Mouse (Mus musculus) E14TG2a.4 (cell line): ENCODE results near the gene Col6a6.

Experiments
- H3K27me3 ChIP-seq: 2 replicates; pipeline ENCODE4 v1.6.1; 2014; ENCODE audit warnings: low read length, control low read depth; ENCODE audit not compliant: insufficient read depth
- H3K36me3 ChIP-seq: 2 replicates; pipeline ENCODE4 v1.6.1; 2014; ENCODE audit warnings: low read length, control low read depth; ENCODE audit not compliant: insufficient read depth
- H3K4me1 ChIP-seq: replicated peaks from 2 replicates; pipeline ENCODE4 v1.6.1; 2014; ENCODE audit warnings: low read depth, low read length, control low read depth
- H3K4me3 ChIP-seq: replicated peaks from 2 replicates; pipeline ENCODE4 v1.5.1; 2014; ENCODE audit warnings: mild to moderate bottlenecking, low read length
- H3K9me3 ChIP-seq: 2 replicates; pipeline ENCODE4 v1.6.1; 2014; ENCODE audit warnings: low read length, control low read depth
- CTCF ChIP-seq: conservative IDR thresholded peaks from 2 replicates; pipeline ENCODE4 v1.5.1; 2014; ENCODE audit warnings: low read length
- NANOG ChIP-seq: IDR thresholded peaks from 2 replicates; pipeline ENCODE4 v1.6.1; 2014; ENCODE audit warnings: borderline replicate concordance, low read length, mixed read lengths
- POU5F1 ChIP-seq: IDR thresholded peaks from 2 replicates; pipeline ENCODE4 v1.6.1; 2014; ENCODE audit warnings: low read length, borderline replicate concordance

The Col6a6 gene

DNA sequence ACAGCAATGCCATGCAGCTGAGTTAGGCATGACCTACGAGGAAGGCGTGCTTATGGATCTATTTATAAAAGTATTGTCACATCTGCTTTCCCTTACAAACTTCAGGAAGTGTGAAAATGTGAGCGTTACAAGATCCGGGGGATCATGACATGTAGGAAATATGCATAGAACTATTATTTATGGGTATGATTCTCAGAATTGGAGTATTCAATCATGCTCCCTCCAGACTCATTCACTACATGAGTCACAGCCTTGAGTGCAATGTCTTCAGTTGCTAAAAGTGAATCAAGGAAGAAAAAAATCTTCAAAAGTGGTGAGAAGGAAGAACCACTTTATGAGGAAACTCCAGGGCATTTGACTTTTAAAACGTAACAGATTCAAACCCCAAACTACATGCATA lies 63.3 kb downstream of the Col6a6 start:
- TF ChIP-seq NANOG (no peak), POU5F1 (no peak), CTCF (no peak)
- H3K4me3 ChIP-seq, result no peak overlapping the region
- H3K36me3 ChIP-seq, result no peaks in the 10 kb centered on the region
- H3K9me3 ChIP-seq, result no peaks in the 10 kb centered on the region
- no peaks in the 10 kb centered on the region for H3K27me3 ChIP-seq
- no peaks in the 10 kb centered on the region for H3K4me1 ChIP-seq

DNA sequence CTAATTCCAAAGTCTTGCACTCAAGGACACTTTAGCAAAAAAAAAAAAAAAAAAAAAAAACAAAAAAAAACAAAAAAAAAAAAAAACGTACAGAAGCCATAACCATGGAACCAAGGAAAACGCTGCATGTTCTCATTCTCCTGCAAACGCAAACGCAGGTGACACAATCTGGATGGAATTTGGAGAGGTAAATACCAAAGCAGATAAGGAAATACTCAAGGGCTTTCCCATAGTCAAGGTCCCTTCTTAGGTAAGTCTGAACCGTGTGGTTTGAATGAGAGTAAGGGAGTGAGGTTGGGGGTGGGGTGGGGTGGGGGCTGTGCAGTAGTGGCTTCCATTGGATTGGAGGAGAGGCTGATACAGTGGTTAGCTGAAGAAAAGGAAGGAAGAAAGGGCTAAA lies 63.8 kb downstream of the Col6a6 start:
- Histone ChIP-seq H3K36me3 (no peaks in the 10 kb centered on the region), H3K4me3 (no peak overlapping the region), H3K4me1 (no peaks in the 10 kb centered on the region), H3K9me3 (no peaks in the 10 kb centered on the region), H3K27me3 (no peaks in the 10 kb centered on the region)
- no peak for TF ChIP-seq CTCF
- no peak for TF ChIP-seq POU5F1
- no peak for TF ChIP-seq NANOG

DNA sequence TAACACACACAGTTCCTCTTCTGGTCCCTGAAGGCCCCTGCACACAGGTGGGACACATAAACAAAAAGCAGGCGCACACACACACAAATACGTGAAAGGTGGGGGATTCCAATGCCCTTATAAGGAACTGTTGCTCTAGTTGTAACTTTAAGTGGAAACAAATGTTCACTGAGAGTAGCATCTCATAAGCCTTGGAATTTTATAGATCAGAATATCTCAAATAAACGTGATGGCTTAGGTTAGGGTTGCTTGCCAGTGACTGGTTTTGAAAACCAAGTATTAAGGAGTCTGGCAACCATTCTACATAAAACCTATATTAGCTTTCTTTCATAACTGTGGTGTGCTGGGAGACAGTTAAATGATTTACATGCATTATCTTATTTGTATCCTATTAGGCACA lies 64.3 kb downstream of the Col6a6 start:
- Histone ChIP-seq H3K27me3 (no peaks in the 10 kb centered on the region), H3K4me3 (no peak overlapping the region), H3K4me1 (no peaks in the 10 kb centered on the region), H3K9me3 (no peaks in the 10 kb centered on the region), H3K36me3 (no peaks in the 10 kb centered on the region)
- TF ChIP-seq POU5F1 (no peak), CTCF (no peak), NANOG (no peak)

DNA sequence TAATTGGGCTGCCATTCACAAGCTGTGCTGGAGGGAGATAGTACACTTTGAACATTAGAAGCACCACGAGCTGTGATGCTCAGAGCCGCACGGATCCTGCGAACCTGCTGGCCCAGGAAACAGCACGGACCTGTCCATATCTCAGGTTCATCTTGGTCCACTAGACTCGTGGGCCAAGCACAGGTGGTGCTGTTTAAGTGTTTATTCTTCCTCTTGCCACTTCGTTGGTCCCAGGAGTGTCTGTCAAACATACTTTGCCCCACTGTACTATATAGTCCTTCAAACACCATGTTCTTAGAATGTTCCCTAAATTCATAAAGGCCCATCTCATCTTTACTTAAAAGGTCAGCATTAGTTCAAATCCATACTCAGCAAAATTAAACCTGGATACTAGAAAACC lies 65.7 kb downstream of the Col6a6 start:
- Histone ChIP-seq H3K4me3 (no peak overlapping the region), H3K4me1 (no peaks in the 10 kb centered on the region), H3K9me3 (no peaks in the 10 kb centered on the region), H3K27me3 (no peaks in the 10 kb centered on the region), H3K36me3 (no peaks in the 10 kb centered on the region)
- no peak for TF ChIP-seq POU5F1
- no peak for TF ChIP-seq NANOG
- TF ChIP-seq CTCF, result no peak

DNA sequence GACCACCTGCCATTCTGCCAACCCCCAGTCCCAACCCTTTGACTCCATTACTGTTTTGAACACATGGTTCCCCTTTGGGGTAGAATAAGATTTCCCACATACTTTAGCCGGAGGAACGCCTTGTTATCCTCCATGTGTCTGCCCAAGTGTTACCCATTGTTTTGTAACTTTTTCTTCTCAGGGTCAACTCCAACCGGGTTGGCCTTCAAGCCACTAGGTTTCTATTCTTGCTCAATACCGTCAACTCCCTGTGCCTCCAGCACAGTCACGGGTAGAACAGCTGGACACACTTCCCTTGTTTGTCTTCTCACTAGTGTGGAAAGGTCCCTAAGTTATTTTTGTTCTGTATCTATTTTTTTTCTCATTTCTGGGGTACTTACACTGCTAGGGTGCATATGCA lies 69.1 kb downstream of the Col6a6 start:
- H3K9me3 ChIP-seq, result peaks cover 16% of the 10 kb centered on the region
- no peak overlapping the region for H3K4me3 ChIP-seq
- H3K4me1 ChIP-seq, result no peaks in the 10 kb centered on the region
- no peak for TF ChIP-seq CTCF
- no peak for TF ChIP-seq POU5F1
- TF ChIP-seq NANOG, result no peak
- no peaks in the 10 kb centered on the region for H3K36me3 ChIP-seq
- H3K27me3 ChIP-seq, result no peaks in the 10 kb centered on the region

DNA sequence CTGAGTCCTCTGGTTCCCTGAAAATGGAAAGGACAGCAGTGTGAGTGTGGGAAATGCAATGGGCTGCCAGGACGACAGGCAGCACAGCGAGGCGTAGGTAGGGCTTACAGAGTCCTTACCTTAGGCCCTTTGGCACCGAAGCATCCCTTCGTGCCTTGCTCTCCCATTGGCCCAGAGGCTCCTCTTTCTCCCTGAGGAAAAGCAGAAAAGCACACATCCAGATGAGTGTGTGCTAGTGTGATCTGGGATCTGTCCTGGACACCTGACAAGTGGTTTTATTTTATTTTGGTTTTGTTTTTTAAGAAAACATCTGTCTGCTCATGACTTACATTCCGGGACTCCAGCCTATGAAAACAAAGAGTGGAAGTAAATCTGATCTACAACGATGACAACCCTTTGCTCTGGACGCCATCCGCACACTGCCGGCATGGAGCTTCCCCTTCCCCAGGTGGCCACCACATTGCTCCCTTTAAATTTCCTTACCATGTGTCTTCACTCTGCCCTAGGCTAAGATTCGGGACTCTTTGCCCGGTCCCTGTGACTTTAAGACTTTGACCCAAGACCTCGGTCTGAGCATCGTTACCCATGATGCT lies 69.7 kb downstream of the Col6a6 start:
- TF ChIP-seq CTCF (no peak), NANOG (no peak), POU5F1 (no peak)
- Histone ChIP-seq H3K9me3 (peaks cover 16% of the 10 kb centered on the region), H3K4me3 (no peak overlapping the region), H3K27me3 (no peaks in the 10 kb centered on the region), H3K4me1 (no peaks in the 10 kb centered on the region), H3K36me3 (no peaks in the 10 kb centered on the region)

DNA sequence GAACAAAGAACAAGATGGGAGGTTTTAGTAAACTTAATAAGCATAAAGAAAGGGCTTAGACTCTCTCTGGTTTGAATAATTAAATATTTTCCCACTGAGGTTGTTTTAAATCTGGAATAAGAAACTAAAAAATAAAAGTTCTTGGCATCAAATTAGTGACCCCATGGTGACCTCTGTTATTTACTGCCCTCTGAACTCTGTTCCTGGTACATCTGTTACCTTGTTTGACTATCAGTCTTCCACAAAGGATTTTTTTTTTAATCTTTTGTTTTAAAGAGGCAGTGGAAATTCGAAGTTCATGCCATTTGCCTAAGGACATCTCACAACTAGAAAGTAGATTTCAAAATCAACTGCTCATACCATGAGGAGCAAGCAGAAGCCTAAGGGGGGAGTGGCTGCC lies 73.7 kb downstream of the Col6a6 start:
- TF ChIP-seq CTCF (no peak), POU5F1 (no peak), NANOG (no peak)
- H3K36me3 ChIP-seq, result no peaks in the 10 kb centered on the region
- no peaks in the 10 kb centered on the region for H3K4me1 ChIP-seq
- H3K4me3 ChIP-seq, result no peak overlapping the region
- no peaks in the 10 kb centered on the region for H3K27me3 ChIP-seq
- H3K9me3 ChIP-seq, result peaks cover 16% of the 10 kb centered on the region

DNA sequence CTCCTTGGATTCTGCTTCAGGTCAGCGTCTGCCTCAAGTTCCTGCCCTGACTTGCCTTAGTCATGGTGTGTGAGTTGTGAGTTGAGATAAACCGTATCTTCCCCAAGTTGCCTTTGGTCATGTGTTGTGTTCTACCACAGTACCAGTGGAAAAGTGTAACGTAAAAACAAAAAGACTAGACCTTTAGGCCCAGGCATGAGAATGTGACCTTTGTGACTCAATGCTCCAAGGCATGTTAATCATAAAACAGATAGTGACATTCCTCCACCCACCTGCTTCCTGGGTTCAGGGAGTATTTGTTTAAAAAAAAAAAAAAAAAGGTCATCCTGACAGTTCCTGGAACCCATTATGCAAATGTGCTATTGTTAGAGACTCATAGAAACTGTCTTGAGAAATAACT lies 82.1 kb downstream of the Col6a6 start:
- no peaks in the 10 kb centered on the region for H3K4me1 ChIP-seq
- H3K36me3 ChIP-seq, result no peaks in the 10 kb centered on the region
- no peak overlapping the region for H3K4me3 ChIP-seq
- H3K9me3 ChIP-seq, result peaks cover 43% of the 10 kb centered on the region
- TF ChIP-seq NANOG (no peak), CTCF (no peak), POU5F1 (no peak)
- H3K27me3 ChIP-seq, result no peaks in the 10 kb centered on the region

DNA sequence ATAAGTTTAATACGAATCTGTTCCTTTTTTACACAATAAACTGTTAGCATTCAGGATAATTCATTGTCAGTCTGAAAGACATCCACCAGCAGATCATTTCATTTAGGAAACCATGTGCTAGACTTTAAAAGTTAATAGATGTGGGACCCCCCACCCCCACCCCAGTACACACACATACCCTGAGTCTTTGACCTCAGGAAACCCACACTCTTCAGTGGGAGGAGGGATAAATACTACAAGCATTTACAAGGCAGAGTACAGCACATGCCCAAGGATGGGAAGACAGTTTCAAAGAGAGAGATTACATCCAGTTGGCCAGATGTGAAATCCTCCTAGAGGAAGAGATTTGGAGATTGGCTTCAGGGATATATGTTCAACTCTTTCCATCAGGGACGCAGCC lies 87.5 kb downstream of the Col6a6 start:
- Histone ChIP-seq H3K27me3 (no peaks in the 10 kb centered on the region), H3K9me3 (peaks cover 17% of the 10 kb centered on the region), H3K4me3 (no peak overlapping the region), H3K4me1 (no peaks in the 10 kb centered on the region), H3K36me3 (no peaks in the 10 kb centered on the region)
- TF ChIP-seq NANOG (no peak), CTCF (no peak), POU5F1 (no peak)
